In genomic region chr3:34709553-34709952, GRCm38 (mm10) we compare ENCODE assay signal across 20 mouse cellular contexts. TPM values are rescaled to one million over a fixed set of nuclear protein-coding genes. Genes with fewer than 3 reads are reported as not detected.
DNase-seq lines count a peak whose midpoint lies in the region; ATAC-seq and TF ChIP-seq lines count a peak whose summit lies in the region.
"Had no signal": no experiment of that assay in that cellular context is flagged by ENCODE, and none has a peak within 500 bp of the region (broad histone marks: within the 10 kb centered on the region; RNA-seq: fewer than 3 reads in every experiment).

No protein-coding gene starts in this region.

- ATAC-seq in kidney, embryonic 16.5 days (ENCODE audit: low FRiP score, low TSS enrichment), result peak; percentile 59; the same call in 1 of the 2 replicates
- ATAC-seq: activated CD4-positive, CD25-positive, alpha-beta regulatory T cell, adult 4 months; forebrain, embryonic 15.5 days had no signal

- no peak overlapping the region for H3K4me3 ChIP-seq in kidney, embryonic 16.5 days (ENCODE audit: low read length)
- 0 out of 2 replicates have a peak overlapping the region, but pooled peaks have one; percentile 25 for H3K4me3 ChIP-seq in ES-Bruce4 (ENCODE audit: low read depth, low read length)
- H3K4me3 ChIP-seq: embryonic facial prominence, embryonic 10.5 days; forebrain, embryonic 15.5 days; heart, embryonic 13.5 days; hindbrain, embryonic 15.5 days had no signal

- H3K9ac ChIP-seq in kidney, embryonic 16.5 days (replicated peaks; ENCODE audit: low read length), result no peak overlapping the region
- H3K9ac ChIP-seq in ES-Bruce4 (ENCODE audit: low read depth, poor library complexity, severe bottlenecking), result 0 out of 2 replicates have a peak overlapping the region, but pooled peaks have one; percentile 13
- H3K9ac ChIP-seq: forebrain, embryonic 15.5 days; heart, embryonic 13.5 days; hindbrain, embryonic 15.5 days had no signal

- TF ChIP-seq POLR2A in ES-Bruce4 (IDR thresholded peaks at IDR 0.05; ENCODE audit: insufficient read depth, low read length), result no peak

- no peaks in the 10 kb centered on the region for H3K36me3 ChIP-seq in kidney, embryonic 16.5 days (ENCODE audit: insufficient read depth, low read length)
- H3K36me3 ChIP-seq in ES-Bruce4 (ENCODE audit: control insufficient read depth, insufficient read depth, low read length, poor library complexity, severe bottlenecking), result no peaks in the 10 kb centered on the region
- H3K36me3 ChIP-seq: embryonic facial prominence, embryonic 10.5 days; forebrain, embryonic 15.5 days; heart, embryonic 13.5 days; hindbrain, embryonic 15.5 days had no signal

- H3K27me3 ChIP-seq in kidney, embryonic 16.5 days (ENCODE audit: insufficient read depth, low read length), result no peaks in the 10 kb centered on the region
- H3K27me3 ChIP-seq in ES-Bruce4 (ENCODE audit: control insufficient read depth, insufficient read depth, low read length, poor library complexity, severe bottlenecking), result no peaks in the 10 kb centered on the region
- H3K27me3 ChIP-seq: CH12.LX; forebrain, embryonic 15.5 days; heart, embryonic 13.5 days; hindbrain, embryonic 15.5 days had no signal

- TF ChIP-seq CTCF in ES-Bruce4 (IDR thresholded peaks at IDR 0.05; ENCODE audit: low read depth, low read length), result no peak

- WGBS in kidney, embryonic 16.5 days, result 70% methylated on average over 13 of the region's 13 CpGs

- no peak overlapping the region for H3K4me2 ChIP-seq in kidney, embryonic 16.5 days (replicated peaks; ENCODE audit: low read depth, low read length)
- H3K4me2 ChIP-seq: forebrain, embryonic 15.5 days; heart, embryonic 13.5 days; hindbrain, embryonic 15.5 days had no signal

- no peaks in the 10 kb centered on the region for H3K4me1 ChIP-seq in kidney, embryonic 16.5 days (ENCODE audit: insufficient read depth, low read length)
- no peaks in the 10 kb centered on the region for H3K4me1 ChIP-seq in ES-Bruce4 (ENCODE audit: control insufficient read depth, insufficient read depth, low read length)
- H3K4me1 ChIP-seq: embryonic facial prominence, embryonic 10.5 days; forebrain, embryonic 15.5 days; heart, embryonic 13.5 days; hindbrain, embryonic 15.5 days had no signal

- DNase-seq in kidney, adult 8-10 months, result no peak
- peak; percentile 33 to 47 for DNase-seq in kidney, postnatal 4 days
- DNase-seq in kidney, adult 11 months, result no peak
- DNase-seq in cerebellum, adult 11 months, result no peak
- DNase-seq: adrenal gland, adult 2 months; adrenal gland, postnatal 25 days; cerebellum, adult 2 months; cerebellum, postnatal 10 days; gastrocnemius, postnatal 36 days; heart, adult 11 months; heart, postnatal 36 days had no signal

- H3K27ac ChIP-seq in kidney, embryonic 16.5 days (ENCODE audit: low read length), result peak overlapping the region; percentile 43; the same call in 1 of the 2 replicates
- no peak overlapping the region for H3K27ac ChIP-seq in ES-Bruce4 (ENCODE audit: insufficient read depth, low read length)
- H3K27ac ChIP-seq: embryonic facial prominence, embryonic 10.5 days; forebrain, embryonic 15.5 days; heart, embryonic 13.5 days; hindbrain, embryonic 15.5 days had no signal

- no peak for TF ChIP-seq EP300 in ES-Bruce4 (IDR thresholded peaks at IDR 0.05; ENCODE audit: insufficient read depth, low read depth, low read length)

- no peaks in the 10 kb centered on the region for H3K9me3 ChIP-seq in kidney, embryonic 16.5 days (ENCODE audit: low read length)
- H3K9me3 ChIP-seq in ES-Bruce4 (replicated peaks; ENCODE audit: control insufficient read depth, insufficient read depth, low read length, poor library complexity, severe bottlenecking), result no peaks in the 10 kb centered on the region
- H3K9me3 ChIP-seq: embryonic facial prominence, embryonic 10.5 days; forebrain, embryonic 15.5 days; heart, embryonic 13.5 days; hindbrain, embryonic 15.5 days had no signal

RNA-seq across cellular contexts. Expression of gene Sox2, which starts 59.3 kb away (rescaled TPM):
- not detected in 2 replicates for polyA plus RNA-seq in kidney, embryonic 16.5 days (2015; fragmentation: Nextera tagmentation; extraction: Ambion mirVana)
- 400 and 407 TPM in 2 replicates for polyA plus RNA-seq in ES-Bruce4 (2011; ENCODE audit: insufficient read depth, insufficient read length, low read depth, missing spikeins)
- polyA plus RNA-seq: activated CD4-positive, CD25-positive, alpha-beta regulatory T cell, adult 4 months; heart, postnatal 0 days had no signal

Comparison
In these comparisons a context has a peak if more than half of its experiments do, and no peak if none do; other contexts are left out.
1. DNase-seq: peak in kidney, postnatal 4 days (2 of 2); none in kidney, adult 8-10 months (0 of 2), kidney, adult 11 months (single experiment) and cerebellum, adult 11 months (single experiment).
2. RNA of gene Sox2, which starts 59.3 kb away (polyA plus RNA-seq): 400 to 407 TPM in ES-Bruce4; not detected in kidney, embryonic 16.5 days; every median in the first group is over 100 times any median in the second.